Mouse (Mus musculus): ENCODE results near the gene Raf1.

Raf1 gene

GRCm38 (mm10) chr6:115676452-115677128 lies at the start of gene Raf1:
Gene Raf1, minus strand, starts transcription at chr6:115676635.
- DNase-seq (ENCODE audit: low spot score), result peak; percentile 98

- no peak for DNase-seq (ENCODE audit: low spot score)
Measured at GRCm38 (mm10) chr6:115722246-115722645, 45.8 kb upstream of the Raf1 start.

GRCm38 (mm10) chr6:115717715-115718558 lies 41.5 kb upstream of the Raf1 start:
- DNase-seq (ENCODE audit: low spot score), result peak; percentile 84

GRCm38 (mm10) chr6:115717101-115717652 lies 40.7 kb upstream of the Raf1 start:
- DNase-seq (ENCODE audit: low spot score), result peak; percentile 44

GRCm38 (mm10) chr6:115711261-115711660 lies 34.8 kb upstream of the Raf1 start:
- DNase-seq (ENCODE audit: low spot score), result no peak

GRCm38 (mm10) chr6:115702901-115703300 lies 26.5 kb upstream of the Raf1 start:
- DNase-seq (ENCODE audit: low spot score), result no peak

- DNase-seq (ENCODE audit: low spot score), result peak; percentile 40
Measured at GRCm38 (mm10) chr6:115701302-115701701, 24.9 kb upstream of the Raf1 start.

- DNase-seq (ENCODE audit: low spot score), result no peak
Measured at GRCm38 (mm10) chr6:115700778-115701177, 24.3 kb upstream of the Raf1 start.

- no peak for DNase-seq (ENCODE audit: low spot score)
Measured at GRCm38 (mm10) chr6:115698699-115699098, 22.3 kb upstream of the Raf1 start.

GRCm38 (mm10) chr6:115697739-115698558 lies 21.5 kb upstream of the Raf1 start:
- DNase-seq (ENCODE audit: low spot score), result peak; percentile 57

GRCm38 (mm10) chr6:115696707-115697215 lies 20.3 kb upstream of the Raf1 start:
- DNase-seq (ENCODE audit: low spot score), result no peak

- DNase-seq (ENCODE audit: low spot score), result no peak
Measured at GRCm38 (mm10) chr6:115695124-115695523, 18.7 kb upstream of the Raf1 start.

GRCm38 (mm10) chr6:115694441-115694842 lies 18.0 kb upstream of the Raf1 start:
- DNase-seq (ENCODE audit: low spot score), result no peak

GRCm38 (mm10) chr6:115692963-115693730 lies 16.7 kb upstream of the Raf1 start:
- peak; percentile 40 for DNase-seq (ENCODE audit: low spot score)

GRCm38 (mm10) chr6:115692163-115692950 lies 15.9 kb upstream of the Raf1 start:
- DNase-seq (ENCODE audit: low spot score), result no peak

- DNase-seq (ENCODE audit: low spot score), result no peak
Measured at GRCm38 (mm10) chr6:115690105-115690504, 13.7 kb upstream of the Raf1 start.

- DNase-seq (ENCODE audit: low spot score), result no peak
Measured at GRCm38 (mm10) chr6:115688589-115688988, 12.2 kb upstream of the Raf1 start.

- no peak for DNase-seq (ENCODE audit: low spot score)
Measured at GRCm38 (mm10) chr6:115687753-115688152, 11.3 kb upstream of the Raf1 start.

GRCm38 (mm10) chr6:115684851-115685646 lies 8.6 kb upstream of the Raf1 start:
- DNase-seq (ENCODE audit: low spot score), result peak; percentile 20
